Mouse (Mus musculus) liver, adult (tissue): ENCODE data around the gene Gm43738.

Source experiments
- GATA4 ChIP-seq: IDR thresholded peaks from 2 replicates; pipeline ENCODE4 v1.6.1; 2014; ENCODE audit warnings: mild to moderate bottlenecking, low read length; ENCODE audit not compliant: insufficient replicate concordance

The Gm43738 gene

GRCm38 (mm10) chr3:89100811-89101210, at the start of gene Gm43738:
Gm43738 (minus strand) TSS chr3:89101099.
- no peak for TF ChIP-seq GATA4

GRCm38 (mm10) chr3:89148567-89148966, 47.7 kb upstream of the Gm43738 start:
- TF ChIP-seq GATA4: no peak

- no peak for TF ChIP-seq GATA4
Observed at GRCm38 (mm10) chr3:89147979-89148311, 47.0 kb upstream of the Gm43738 start.

GRCm38 (mm10) chr3:89147101-89147978, 46.4 kb upstream of the Gm43738 start:
- no peak for TF ChIP-seq GATA4

GRCm38 (mm10) chr3:89145566-89145965, 44.7 kb upstream of the Gm43738 start:
- no peak for TF ChIP-seq GATA4

DNA sequence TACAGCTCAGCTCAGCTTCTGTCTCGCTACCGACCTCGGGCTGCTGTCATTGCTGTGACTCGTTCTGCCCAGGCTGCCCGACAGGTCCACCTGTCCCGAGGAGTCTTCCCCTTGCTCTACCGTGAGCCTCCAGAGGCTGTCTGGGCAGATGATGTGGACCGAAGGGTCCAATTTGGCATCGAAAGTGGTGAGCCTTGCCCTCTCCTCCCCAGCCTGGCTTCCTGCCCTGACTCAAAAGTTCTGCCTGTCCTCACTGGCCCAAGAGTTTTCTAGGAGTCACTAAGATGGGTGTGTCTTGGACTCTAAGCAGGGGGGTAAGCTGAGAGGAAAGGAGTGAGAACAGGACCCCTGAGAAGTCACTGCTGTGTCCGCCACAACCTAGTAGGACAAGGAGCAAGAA, 43.9 kb upstream of the Gm43738 start:
- TF ChIP-seq GATA4: no peak

DNA sequence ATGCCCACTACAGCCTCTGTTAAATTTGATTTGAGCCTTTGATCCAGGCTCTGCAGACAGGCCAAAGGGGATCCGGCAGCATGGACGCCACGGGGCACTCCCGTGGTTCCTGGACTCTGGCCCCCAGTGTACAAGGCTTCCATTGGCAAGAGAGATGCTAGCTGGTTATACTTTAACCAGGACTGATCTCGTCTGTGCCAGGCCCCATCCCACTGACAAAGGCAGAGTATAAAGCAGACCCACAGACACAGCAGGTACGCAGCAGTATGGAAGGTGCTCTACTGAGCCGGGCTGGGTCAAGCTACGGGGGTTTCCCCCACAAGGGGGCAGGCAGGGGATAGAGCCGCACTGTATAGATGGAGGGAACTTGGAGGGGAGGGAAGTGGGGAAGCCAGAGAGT, 35.5 kb upstream of the Gm43738 start:
- TF ChIP-seq GATA4: no peak

DNA sequence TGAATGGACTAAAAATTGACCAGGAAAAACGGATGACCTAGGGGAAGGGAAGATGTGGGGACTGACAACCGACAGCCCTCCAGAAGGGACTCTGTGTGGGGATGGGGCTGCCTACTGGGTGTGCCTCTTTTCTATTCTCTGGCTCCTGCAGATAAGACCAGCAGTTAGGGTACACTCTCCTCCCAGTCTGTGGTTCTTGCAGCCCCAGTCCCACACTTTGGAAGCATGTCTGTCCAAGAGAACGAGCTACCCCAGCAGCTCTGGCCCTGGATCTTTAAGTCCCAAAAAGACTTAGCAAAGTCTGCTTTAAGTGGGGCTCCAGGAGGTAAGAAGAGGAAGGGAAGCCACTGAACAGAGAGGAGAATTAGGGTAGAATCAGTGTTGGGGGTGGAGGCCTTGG, 35.1 kb upstream of the Gm43738 start, which contains the start of gene Pklr:
TSS of gene Pklr (plus strand) at position 185 of the 400 bp plus-strand sequence.
- no peak for TF ChIP-seq GATA4

DNA sequence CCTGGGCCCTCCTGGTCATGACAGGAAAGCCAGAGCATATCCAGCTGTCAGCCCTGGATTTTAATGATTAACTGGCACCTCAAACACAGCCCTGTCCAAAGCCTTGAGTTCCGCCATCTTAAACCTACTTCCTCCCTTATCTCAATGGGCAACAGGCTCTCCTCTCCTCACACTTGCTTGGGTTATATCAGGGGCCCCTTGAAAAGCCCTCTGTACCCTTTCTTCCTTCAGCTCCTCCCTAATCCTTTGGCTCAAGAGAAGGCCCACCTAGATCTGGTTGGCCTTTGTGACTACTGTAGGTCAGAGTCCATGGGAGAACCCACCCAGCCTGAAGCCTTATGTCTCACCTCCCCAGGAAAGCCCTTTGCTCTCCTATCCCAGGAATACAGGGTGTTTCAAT, 32.9 kb upstream of the Gm43738 start:
- TF ChIP-seq GATA4: no peak

- no peak for TF ChIP-seq GATA4
Observed at GRCm38 (mm10) chr3:89133063-89133450, 32.2 kb upstream of the Gm43738 start.

DNA sequence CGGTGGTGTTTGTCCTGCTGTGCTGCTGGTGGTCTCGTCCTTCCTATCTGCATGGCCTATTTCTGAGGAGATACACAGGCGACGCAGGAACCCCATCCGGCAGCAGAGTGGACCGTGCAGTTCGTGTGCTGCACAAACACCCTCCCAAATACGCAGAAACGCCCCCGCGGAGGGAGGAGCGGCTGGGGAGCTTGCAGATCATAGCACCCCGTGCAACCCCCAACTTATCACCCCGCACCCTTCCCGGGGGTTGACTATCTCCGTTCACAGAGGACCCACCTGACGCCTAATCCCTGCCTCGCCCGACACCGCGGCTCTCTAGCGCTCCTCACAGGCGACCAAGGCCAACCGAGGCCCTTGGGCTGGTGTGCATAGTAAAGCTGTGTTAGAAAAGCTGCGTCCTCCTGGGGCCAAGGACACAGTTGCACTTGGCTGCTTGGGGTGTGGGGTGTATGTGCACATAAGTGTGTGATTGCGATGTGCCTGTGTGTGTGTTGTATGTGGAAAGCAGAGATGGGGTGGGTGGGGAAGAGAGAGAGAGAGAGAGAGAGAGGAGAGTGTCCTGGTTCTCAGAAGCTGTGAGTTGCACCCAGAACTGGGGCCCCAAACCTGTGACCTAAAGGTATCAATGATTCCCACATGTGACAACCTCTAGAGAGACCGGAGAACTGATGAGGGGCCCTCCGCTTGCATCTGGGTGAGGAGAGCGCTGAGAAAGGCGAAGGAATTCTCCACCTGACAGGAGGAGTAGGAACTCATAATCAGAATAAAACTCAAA, 31.6 kb upstream of the Gm43738 start:
- no peak for TF ChIP-seq GATA4

- TF ChIP-seq GATA4: no peak
Observed at GRCm38 (mm10) chr3:89131816-89132215, 30.9 kb upstream of the Gm43738 start.

DNA sequence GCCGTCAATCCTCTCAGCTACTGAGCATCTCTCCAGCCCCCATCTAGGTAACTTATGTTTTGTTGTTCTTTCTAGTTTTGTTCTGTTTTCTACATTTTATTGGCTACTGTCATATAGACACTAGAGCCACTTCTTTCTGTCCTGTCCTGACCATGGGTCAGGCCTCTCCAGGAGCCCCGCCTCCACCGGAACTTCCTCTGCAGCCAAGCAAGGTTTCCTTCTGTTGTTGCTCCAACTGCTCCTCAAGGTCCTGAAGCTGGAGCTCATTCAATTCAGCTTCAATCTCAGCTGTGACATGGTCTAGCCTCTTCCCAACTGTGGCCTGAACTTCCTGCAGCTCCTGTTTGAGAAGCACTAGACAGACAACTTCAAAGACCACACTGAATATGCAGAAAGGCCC, 29.0 kb upstream of the Gm43738 start:
- no peak for TF ChIP-seq GATA4

- TF ChIP-seq GATA4: no peak
Observed at GRCm38 (mm10) chr3:89125981-89126380, 25.1 kb upstream of the Gm43738 start.

GRCm38 (mm10) chr3:89124241-89124640, 23.3 kb upstream of the Gm43738 start:
- no peak for TF ChIP-seq GATA4

DNA sequence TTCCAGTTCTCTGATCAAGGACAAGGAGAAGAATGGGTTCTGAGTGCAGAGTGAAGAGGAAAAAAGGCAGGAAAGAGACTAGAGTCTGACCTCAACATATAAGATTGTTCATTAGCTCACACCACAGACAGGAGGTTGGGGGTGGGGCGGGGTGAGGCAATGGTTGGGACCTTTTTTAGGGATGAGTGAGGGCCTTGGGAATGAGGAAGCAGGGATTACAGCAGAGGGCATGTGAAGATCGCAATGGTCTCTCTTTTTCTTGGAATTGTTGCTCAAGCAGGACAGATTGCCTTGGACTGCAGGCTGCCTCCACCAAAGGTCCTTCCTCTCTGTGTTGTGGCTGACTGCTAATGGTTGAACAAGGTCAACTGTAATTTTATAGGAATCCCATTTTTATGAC, 22.4 kb upstream of the Gm43738 start:
- TF ChIP-seq GATA4: no peak
